Mouse (Mus musculus) heart, adult 2 months (tissue): ENCODE data around the gene Cacnb1.

Source experiments
- CTCF ChIP-seq: fragments of 200-600 bp; IDR thresholded peaks from 2 replicates; pipeline ENCODE4 v1.8.1; 2022; ENCODE audit warnings: antibody characterized with exemption, mild to moderate bottlenecking, moderate library complexity
- POLR2A ChIP-seq: fragments of 200-500 bp; IDR thresholded peaks from 2 replicates; pipeline ENCODE4 v1.6.1; 2011; ENCODE audit warnings: mild to moderate bottlenecking, low read depth, low read length, control low read depth; ENCODE audit not compliant: insufficient read depth

DNA sequence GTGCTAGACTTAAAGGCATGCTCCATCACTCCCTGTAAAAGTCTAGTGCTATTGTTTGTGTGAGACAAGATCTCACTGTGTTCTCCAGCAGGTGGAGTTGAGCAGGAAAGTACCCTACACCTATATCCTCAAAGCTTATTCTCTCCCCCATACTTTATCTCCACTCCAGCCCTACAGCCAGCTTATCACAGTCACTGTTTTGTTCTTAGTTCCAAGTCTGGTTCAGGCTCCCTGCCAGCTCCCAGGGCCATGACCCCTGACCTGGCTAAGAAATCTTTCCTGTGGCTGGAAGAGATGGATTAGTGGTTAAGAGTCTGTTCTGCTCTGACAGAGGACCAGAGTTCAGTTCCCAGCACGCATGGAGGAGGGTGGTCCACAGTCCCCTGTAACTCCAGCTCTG, 23.6 kb upstream of the Cacnb1 start:
- TF ChIP-seq CTCF, result no peak
- TF ChIP-seq POLR2A, result no peak
